Mouse (Mus musculus): ENCODE data around the gene Depdc1b. TPM values are rescaled to one million over a fixed set of nuclear protein-coding genes. Genes with fewer than 3 reads are reported as not detected.

The Depdc1b gene
- total and polyA plus RNA-seq, 3 experiments: 21.2 to 25.3 TPM; not detected in 1

- Histone ChIP-seq H3K4me3 (ENCODE audit: control insufficient read depth in 1 of 2, insufficient read depth in 1 of 2, low read depth in 2 of 2, low read length in 2 of 2) (no peak overlapping the region), H3K9me3 (replicated peaks; ENCODE audit: insufficient read depth, low read length) (no peaks in the 10 kb centered on the region), H3K9ac (ENCODE audit: control insufficient read depth, low read depth, low read length, poor library complexity, severe bottlenecking) (no peak overlapping the region), H3K79me2 (ENCODE audit: control insufficient read depth, insufficient read depth, low read length, poor library complexity) (peaks cover 20% of the 10 kb centered on the region), H3K4me1 (ENCODE audit: control insufficient read depth in 1 of 2, insufficient read depth in 2 of 2, low read length in 2 of 2) (peaks cover 2 to 9% of the 10 kb centered on the region in 2 experiments; a peak in 3 of 4 replicates), H3K27ac (ENCODE audit: control insufficient read depth, low read depth, low read length) (no peak overlapping the region), H3K27me3 (ENCODE audit: control insufficient read depth in 1 of 2, insufficient read depth in 2 of 2, low read length in 2 of 2) (no peaks in the 10 kb centered on the region), H3K36me3 (ENCODE audit: control insufficient read depth in 1 of 2, insufficient read depth in 2 of 2, low read length in 2 of 2) (peaks cover 1 to 2% of the 10 kb centered on the region in 2 experiments; a peak in 2 of 4 replicates)
- no peak for DNase-seq (ENCODE audit: low read depth, low spot score)
- TF ChIP-seq ZKSCAN1 (IDR thresholded peaks at IDR 0.05; ENCODE audit: low read depth, low read length): no peak
- no peak for TF ChIP-seq GABPA (IDR thresholded peaks at IDR 0.05; ENCODE audit: low read depth, low read length)
- TF ChIP-seq HCFC1 (IDR thresholded peaks at IDR 0.05; ENCODE audit: low read depth, low read length): no peak
- TF ChIP-seq TBP (IDR thresholded peaks at IDR 0.05; ENCODE audit: low read depth, low read length): no peak
- TF ChIP-seq ELF1 (IDR thresholded peaks at IDR 0.05; ENCODE audit: low read depth, low read length): no peak
- no peak for TF ChIP-seq NELFE (IDR thresholded peaks at IDR 0.05; ENCODE audit: low read depth, low read length)
- no peak for TF ChIP-seq CHD2 (IDR thresholded peaks at IDR 0.05; ENCODE audit: low read length)
- TF ChIP-seq ZC3H11A (IDR thresholded peaks at IDR 0.05; ENCODE audit: low read depth, low read length): no peak
- TF ChIP-seq BHLHE40 (IDR thresholded peaks at IDR 0.05; ENCODE audit: borderline replicate concordance, low read depth, low read length): no peak
- no peak for TF ChIP-seq USF1 (IDR thresholded peaks at IDR 0.05; ENCODE audit: low read depth, low read length)
- no peak for TF ChIP-seq MYC (IDR thresholded peaks at IDR 0.05; ENCODE audit: low read depth, low read length)
- TF ChIP-seq RCOR1 (IDR thresholded peaks at IDR 0.05; ENCODE audit: low read depth, low read length): no peak
- TF ChIP-seq POLR2AphosphoS5 (IDR thresholded peaks at IDR 0.05; ENCODE audit: borderline replicate concordance, low read depth, low read length): no peak
- no peak for TF ChIP-seq MAZ (IDR thresholded peaks at IDR 0.05; ENCODE audit: low read depth, low read length)
- no peak for TF ChIP-seq ZMIZ1 (IDR thresholded peaks at IDR 0.05; ENCODE audit: low read depth, low read length)
- no peak for TF ChIP-seq CTCF (IDR thresholded peaks at IDR 0.05 in 2 of 3, conservative IDR thresholded peaks at IDR 0.05 in 1 of 3; ENCODE audit: control insufficient read depth in 1 of 3, insufficient read depth in 1 of 3, low read depth in 2 of 3, low read length in 3 of 3, poor library complexity in 1 of 3, severe bottlenecking in 1 of 3)
- no peak for TF ChIP-seq GATA1 (IDR thresholded peaks at IDR 0.05; ENCODE audit: low read depth, low read length)
- no peak for TF ChIP-seq SIN3A (IDR thresholded peaks at IDR 0.05; ENCODE audit: low read length)
- TF ChIP-seq E2F4 (IDR thresholded peaks at IDR 0.05; ENCODE audit: borderline replicate concordance, low read depth, low read length): no peak
- TF ChIP-seq CHD1 (IDR thresholded peaks at IDR 0.05; ENCODE audit: low read depth, low read length): no peak
These were observed 6.3 kb downstream of the Depdc1b start for GRCm38 (mm10) chr13:108322466-108322865.

- no peak for DNase-seq (ENCODE audit: low read depth, low spot score)
- no peaks in the 10 kb centered on the region for H3K9me3 ChIP-seq (replicated peaks; ENCODE audit: insufficient read depth, low read length)
- TF ChIP-seq TBP (IDR thresholded peaks at IDR 0.05; ENCODE audit: low read depth, low read length): no peak
- TF ChIP-seq BHLHE40 (IDR thresholded peaks at IDR 0.05; ENCODE audit: borderline replicate concordance, low read depth, low read length): no peak
- no peak for TF ChIP-seq GABPA (IDR thresholded peaks at IDR 0.05; ENCODE audit: low read depth, low read length)
- H3K9ac ChIP-seq (ENCODE audit: control insufficient read depth, low read depth, low read length, poor library complexity, severe bottlenecking): no peak overlapping the region
- no peak overlapping the region for H3K27ac ChIP-seq (ENCODE audit: control insufficient read depth, low read depth, low read length)
- peaks cover 0 to 7% of the 10 kb centered on the region in 2 experiments; a peak in 1 of 4 replicates for H3K4me1 ChIP-seq (ENCODE audit: control insufficient read depth in 1 of 2, insufficient read depth in 2 of 2, low read length in 2 of 2)
- peaks cover 16% of the 10 kb centered on the region for H3K79me2 ChIP-seq (ENCODE audit: control insufficient read depth, insufficient read depth, low read length, poor library complexity)
- H3K36me3 ChIP-seq (ENCODE audit: control insufficient read depth in 1 of 2, insufficient read depth in 2 of 2, low read length in 2 of 2): peaks cover 0 to 1% of the 10 kb centered on the region in 2 experiments; a peak in 3 of 4 replicates
- no peak overlapping the region for H3K4me3 ChIP-seq (ENCODE audit: control insufficient read depth in 1 of 2, insufficient read depth in 1 of 2, low read depth in 2 of 2, low read length in 2 of 2)
- H3K27me3 ChIP-seq (ENCODE audit: control insufficient read depth in 1 of 2, insufficient read depth in 2 of 2, low read length in 2 of 2): no peaks in the 10 kb centered on the region
These were observed 7.2 kb downstream of the Depdc1b start for GRCm38 (mm10) chr13:108323317-108323716.

Measured in MEL (cell line).